Mouse (Mus musculus): ENCODE data around the gene Foxj1.

DNA sequence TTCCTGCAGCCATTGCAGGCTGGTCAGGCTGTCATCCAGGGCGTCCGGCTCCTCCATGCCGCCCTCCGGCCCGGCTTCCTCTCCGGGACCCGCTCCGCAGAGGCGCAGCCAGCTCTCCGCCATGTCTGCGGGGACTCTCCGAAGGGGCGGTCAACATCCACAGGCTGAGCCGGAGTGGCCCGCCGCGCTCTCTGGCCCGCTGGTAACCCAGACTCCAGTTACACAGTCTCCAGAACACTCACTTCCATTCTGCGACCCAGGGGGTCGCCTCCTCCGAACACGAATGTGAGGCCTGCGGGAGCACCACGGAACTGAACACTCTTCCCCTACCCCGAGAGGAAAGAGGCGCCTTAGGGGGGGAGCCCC lies 799 bp downstream of the Foxj1 start:
- no peak for TF ChIP-seq CTCF (IDR thresholded peaks at IDR 0.05; ENCODE audit: low read depth, low read length)
- no peak for TF ChIP-seq POLR2A (IDR thresholded peaks at IDR 0.05; ENCODE audit: borderline replicate concordance, low read depth, low read length)

All from bone marrow macrophage, adult 2 months (primary cell).